Mouse (Mus musculus): ENCODE data around the gene Egfl7.

The Egfl7 gene

GRCm38 (mm10) chr2:26579714-26580113, at the start of gene Egfl7:
Egfl7 (plus strand) TSS chr2:26580014.
- no peak for DNase-seq (ENCODE audit: low read depth, low spot score)

GRCm38 (mm10) chr2:26531829-26532228, 48.0 kb upstream of the Egfl7 start:
- no peak for DNase-seq (ENCODE audit: low read depth, low spot score)

GRCm38 (mm10) chr2:26533249-26533648, 46.6 kb upstream of the Egfl7 start:
- no peak for DNase-seq (ENCODE audit: low read depth, low spot score)

- DNase-seq (ENCODE audit: low read depth, low spot score): no peak
Measured at GRCm38 (mm10) chr2:26534161-26534560, 45.7 kb upstream of the Egfl7 start.

- DNase-seq (ENCODE audit: low read depth, low spot score): peak; percentile 84
Measured at GRCm38 (mm10) chr2:26534616-26535015, 45.2 kb upstream of the Egfl7 start.

GRCm38 (mm10) chr2:26535517-26536045, 44.2 kb upstream of the Egfl7 start:
- DNase-seq (ENCODE audit: low read depth, low spot score): no peak

GRCm38 (mm10) chr2:26539516-26539915, 40.3 kb upstream of the Egfl7 start:
- no peak for DNase-seq (ENCODE audit: low read depth, low spot score)

- DNase-seq (ENCODE audit: low read depth, low spot score): no peak
Measured at GRCm38 (mm10) chr2:26540721-26541120, 39.1 kb upstream of the Egfl7 start.

GRCm38 (mm10) chr2:26541258-26541910, 38.4 kb upstream of the Egfl7 start:
- DNase-seq (ENCODE audit: low read depth, low spot score): no peak

- DNase-seq (ENCODE audit: low read depth, low spot score): no peak
Measured at GRCm38 (mm10) chr2:26543155-26543554, 36.7 kb upstream of the Egfl7 start.

GRCm38 (mm10) chr2:26543768-26544167, 36.0 kb upstream of the Egfl7 start:
- DNase-seq (ENCODE audit: low read depth, low spot score): no peak

GRCm38 (mm10) chr2:26544265-26544664, 35.5 kb upstream of the Egfl7 start:
- DNase-seq (ENCODE audit: low read depth, low spot score): no peak

GRCm38 (mm10) chr2:26547481-26547880, 32.3 kb upstream of the Egfl7 start:
- DNase-seq (ENCODE audit: low read depth, low spot score): no peak

GRCm38 (mm10) chr2:26549801-26550200, 30.0 kb upstream of the Egfl7 start:
- peak; percentile 33 for DNase-seq (ENCODE audit: low read depth, low spot score)

GRCm38 (mm10) chr2:26550205-26550604, 29.6 kb upstream of the Egfl7 start:
- DNase-seq (ENCODE audit: low read depth, low spot score): no peak

- DNase-seq (ENCODE audit: low read depth, low spot score): no peak
Measured at GRCm38 (mm10) chr2:26550777-26551176, 29.0 kb upstream of the Egfl7 start.

GRCm38 (mm10) chr2:26551446-26551845, 28.4 kb upstream of the Egfl7 start:
- no peak for DNase-seq (ENCODE audit: low read depth, low spot score)

GRCm38 (mm10) chr2:26552066-26552465, 27.7 kb upstream of the Egfl7 start:
- DNase-seq (ENCODE audit: low read depth, low spot score): no peak

GRCm38 (mm10) chr2:26553904-26554303, 25.9 kb upstream of the Egfl7 start:
- no peak for DNase-seq (ENCODE audit: low read depth, low spot score)

GRCm38 (mm10) chr2:26555076-26555475, 24.7 kb upstream of the Egfl7 start:
- DNase-seq (ENCODE audit: low read depth, low spot score): peak; percentile 65

- no peak for DNase-seq (ENCODE audit: low read depth, low spot score)
Measured at GRCm38 (mm10) chr2:26556535-26556993, 23.2 kb upstream of the Egfl7 start.

GRCm38 (mm10) chr2:26560506-26560905, 19.3 kb upstream of the Egfl7 start:
- DNase-seq (ENCODE audit: low read depth, low spot score): no peak

- DNase-seq (ENCODE audit: low read depth, low spot score): peak; percentile 72
Measured at GRCm38 (mm10) chr2:26561351-26562016, 18.3 kb upstream of the Egfl7 start.

All from skeletal muscle tissue, adult 2 months (tissue).